Mouse (Mus musculus) stomach, embryonic 16.5 days (tissue): ENCODE measurements at regions not wholly inside any gene's neighbourhood (a gene's known extent, or its start where the extent isn't known, plus 50 kb on each side); places are given as distances from the start of the nearest gene placed in this dataset.

Source experiments
- ATAC-seq: fragments of 200-750 bp; cut with Nextera tagmentation; 2 replicates; pipeline ENCODE4 v1.8.0; 2017; ENCODE audit warnings: moderate number of reproducible peaks, moderate TSS enrichment; ENCODE audit not compliant: insufficient read depth, low FRiP score
- H3K27ac ChIP-seq: fragments of 300-500 bp; sonication (generic); 2 replicates; pipeline ENCODE4 v1.5.1; 2014; ENCODE audit warnings: low read length
- H3K27me3 ChIP-seq: fragments of 300-500 bp; sonication (generic); 2 replicates; pipeline ENCODE4 v1.6.1; 2014; ENCODE audit warnings: low read length, control low read depth, mixed read lengths; ENCODE audit not compliant: control insufficient read depth, insufficient read depth
- H3K36me3 ChIP-seq: fragments of 300-500 bp; sonication (generic); 2 replicates; pipeline ENCODE4 v1.6.1; 2014; ENCODE audit warnings: low read length; ENCODE audit not compliant: control insufficient read depth, insufficient read depth
- H3K4me1 ChIP-seq: fragments of 300-500 bp; sonication (generic); 2 replicates; pipeline ENCODE4 v1.6.1; 2014; ENCODE audit warnings: low read length, control low read depth, mixed read lengths; ENCODE audit not compliant: control insufficient read depth, insufficient read depth
- H3K4me2 ChIP-seq: fragments of 300-500 bp; sonication (generic); 2 replicates; pipeline ENCODE4 v1.6.1; 2014; ENCODE audit warnings: low read depth, low read length, mixed read lengths
- H3K4me3 ChIP-seq: fragments of 300-500 bp; sonication (generic); replicated peaks from 2 replicates; pipeline ENCODE4 v1.5.1; 2014; ENCODE audit warnings: mild to moderate bottlenecking, low read length
- H3K9ac ChIP-seq: fragments of 300-500 bp; sonication (generic); 2 replicates; pipeline ENCODE4 v1.6.1; 2014; ENCODE audit warnings: low read length
- H3K9me3 ChIP-seq: fragments of 300-500 bp; sonication (generic); replicated peaks from 2 replicates; pipeline ENCODE4 v1.6.1; 2016; ENCODE audit warnings: low read length, control low read depth; ENCODE audit not compliant: control insufficient read depth
- WGBS: fragments of 180-500 bp; shearing (Covaris S2); extraction: QIAGEN DNeasy Blood & Tissue Kit; methylation state at CpG from one replicate; pipeline ENCODE4 v1.1.7; 2014; 5-methylcytosine and 5-hydroxymethylcytosine counted together

DNA sequence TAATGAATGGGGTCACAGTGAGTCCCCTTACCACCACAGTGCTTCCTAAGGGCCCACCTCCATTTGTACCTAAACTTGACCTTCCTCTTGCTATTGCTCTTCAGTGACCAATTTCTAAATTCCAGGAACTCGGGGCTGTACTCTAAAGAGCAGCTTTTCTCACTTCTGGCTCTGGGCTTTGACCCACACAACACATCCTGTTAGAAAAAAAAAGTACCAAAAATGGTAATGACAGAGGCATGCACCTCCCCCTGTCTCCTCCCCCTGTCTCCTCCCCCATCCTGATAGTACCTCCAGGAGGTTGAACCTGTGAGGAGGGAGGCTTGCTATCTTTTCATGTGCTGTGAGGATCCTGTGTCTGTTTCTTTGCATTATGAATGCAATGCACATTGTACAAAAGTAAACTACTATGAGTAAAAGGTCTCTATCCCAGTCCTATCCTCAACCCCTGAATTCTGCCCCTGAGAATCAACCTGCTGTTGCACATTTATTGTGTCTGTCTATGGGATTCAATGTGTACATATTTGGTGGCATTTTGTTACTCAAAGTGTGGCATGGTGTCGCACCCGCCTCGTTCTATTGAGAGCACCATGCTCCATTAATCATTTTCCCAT lies 1387.8 kb downstream of the Gsdmc2 start:
- 52% methylated on average over 4 of the region's 4 CpGs for WGBS
- Histone ChIP-seq H3K9ac (no peak overlapping the region), H3K4me3 (no peak overlapping the region), H3K4me1 (no peaks in the 10 kb centered on the region; the same call in 1 of the 2 replicates), H3K27ac (no peak overlapping the region), H3K9me3 (no peaks in the 10 kb centered on the region), H3K36me3 (no peaks in the 10 kb centered on the region), H3K27me3 (no peaks in the 10 kb centered on the region), H3K4me2 (no peak overlapping the region)
- ATAC-seq = no peak

DNA sequence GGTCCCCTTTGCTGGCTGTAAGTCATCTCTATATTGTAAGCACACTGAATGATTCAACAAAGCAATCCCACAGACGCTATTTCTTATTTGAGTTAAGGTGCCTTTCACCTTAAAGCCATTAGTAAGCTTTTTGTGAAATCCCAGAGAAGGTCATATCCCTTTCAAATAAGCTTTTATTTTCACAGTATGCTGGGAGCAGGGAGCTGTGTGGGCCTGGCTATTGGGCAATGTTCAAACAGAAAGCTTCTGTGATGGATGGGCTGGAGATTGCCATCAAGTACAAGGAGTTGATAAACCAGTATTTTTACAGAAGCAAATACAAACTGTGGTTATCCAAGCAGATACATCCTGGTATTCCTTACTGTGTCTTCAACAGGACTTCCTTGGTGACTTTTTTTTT lies 1389.0 kb downstream of the Gsdmc2 start:
- H3K4me1 ChIP-seq = no peaks in the 10 kb centered on the region; the same call in 1 of the 2 replicates
- no peaks in the 10 kb centered on the region for H3K36me3 ChIP-seq
- H3K9ac ChIP-seq = no peak overlapping the region
- H3K9me3 ChIP-seq = no peaks in the 10 kb centered on the region
- 29% methylated on average over 1 of the region's 1 CpGs for WGBS
- H3K4me3 ChIP-seq = no peak overlapping the region
- peak overlapping the region; percentile 42; the same call in 1 of the 2 replicates for H3K27ac ChIP-seq
- ATAC-seq = no peak
- no peak overlapping the region for H3K4me2 ChIP-seq
- H3K27me3 ChIP-seq = no peaks in the 10 kb centered on the region

DNA sequence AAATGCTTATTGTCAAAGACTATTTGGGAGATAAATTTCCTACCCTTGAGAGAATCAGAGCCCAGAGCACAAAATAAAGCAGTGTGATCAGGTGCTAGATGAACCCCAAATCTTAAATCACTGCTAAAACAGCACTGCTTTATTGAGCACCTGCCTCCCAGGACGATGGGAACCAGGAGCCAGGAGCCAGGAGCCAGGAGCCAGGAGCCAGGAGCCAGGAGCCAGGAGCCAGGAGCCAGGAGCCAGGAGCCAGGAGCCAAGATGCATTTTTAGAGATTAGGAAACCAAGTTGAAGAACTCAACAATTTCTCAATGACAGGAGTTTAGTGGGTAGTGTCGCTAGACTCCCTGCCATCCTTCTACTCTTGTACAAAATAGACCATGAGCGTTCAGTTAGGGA lies 1396.9 kb downstream of the Gsdmc2 start:
- 75% methylated on average over 3 of the region's 3 CpGs for WGBS
- Histone ChIP-seq H3K27ac (no peak overlapping the region), H3K9ac (no peak overlapping the region), H3K36me3 (no peaks in the 10 kb centered on the region), H3K27me3 (no peaks in the 10 kb centered on the region), H3K4me2 (no peak overlapping the region), H3K4me3 (no peak overlapping the region), H3K4me1 (no peaks in the 10 kb centered on the region), H3K9me3 (no peaks in the 10 kb centered on the region)
- no peak for ATAC-seq

DNA sequence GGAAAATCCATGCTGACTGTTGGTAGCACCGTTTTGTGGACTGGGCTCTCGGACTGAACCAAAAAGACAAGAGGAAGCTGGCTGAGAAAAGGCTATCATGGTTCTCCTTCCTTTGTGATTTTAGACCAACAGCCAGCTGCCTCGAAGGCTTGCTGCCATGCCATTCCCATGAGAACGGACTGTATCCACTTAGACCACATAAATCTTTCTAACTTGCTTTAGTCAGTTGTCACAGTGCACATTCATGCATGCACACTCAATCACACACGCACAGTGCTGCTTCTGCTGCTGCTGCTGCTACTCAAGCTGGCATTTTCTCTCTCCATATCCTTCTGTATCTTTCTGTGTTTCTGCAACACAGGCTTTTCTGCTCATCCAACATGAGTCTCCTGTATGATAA lies 1405.8 kb downstream of the Gsdmc2 start:
- WGBS = 63% methylated on average over 5 of the region's 5 CpGs
- H3K4me2 ChIP-seq = no peak overlapping the region
- ATAC-seq = no peak

DNA sequence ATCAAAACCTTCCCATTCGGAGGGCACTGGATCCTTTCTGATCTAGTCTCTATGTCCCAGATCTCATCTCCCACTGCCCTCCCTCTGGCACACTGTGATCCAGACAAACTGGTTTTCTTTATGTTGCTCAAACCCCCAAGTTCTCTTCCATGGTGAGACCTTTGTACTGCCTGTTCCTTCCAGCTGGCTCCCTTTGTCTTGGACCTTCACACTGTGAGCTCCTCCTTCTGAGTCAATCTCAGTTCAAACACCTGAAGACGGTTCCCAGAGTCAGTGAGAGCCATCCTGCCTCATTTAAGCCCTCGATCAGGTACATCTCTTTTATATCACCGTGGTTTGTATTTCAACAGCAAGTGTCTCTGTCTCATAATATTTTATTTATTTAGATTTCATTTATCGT lies 1408.3 kb downstream of the Gsdmc2 start:
- 79% methylated on average over 5 of the region's 5 CpGs for WGBS
- no peak overlapping the region for H3K27ac ChIP-seq
- no peak for ATAC-seq

More for the DNA sequence above, 1405.8 kb downstream of the Gsdmc2 start:
- Histone ChIP-seq H3K9me3 (no peaks in the 10 kb centered on the region), H3K27me3 (no peaks in the 10 kb centered on the region), H3K9ac (no peak overlapping the region), H3K27ac (no peak overlapping the region), H3K4me3 (no peak overlapping the region), H3K36me3 (no peaks in the 10 kb centered on the region), H3K4me1 (no peaks in the 10 kb centered on the region)

DNA sequence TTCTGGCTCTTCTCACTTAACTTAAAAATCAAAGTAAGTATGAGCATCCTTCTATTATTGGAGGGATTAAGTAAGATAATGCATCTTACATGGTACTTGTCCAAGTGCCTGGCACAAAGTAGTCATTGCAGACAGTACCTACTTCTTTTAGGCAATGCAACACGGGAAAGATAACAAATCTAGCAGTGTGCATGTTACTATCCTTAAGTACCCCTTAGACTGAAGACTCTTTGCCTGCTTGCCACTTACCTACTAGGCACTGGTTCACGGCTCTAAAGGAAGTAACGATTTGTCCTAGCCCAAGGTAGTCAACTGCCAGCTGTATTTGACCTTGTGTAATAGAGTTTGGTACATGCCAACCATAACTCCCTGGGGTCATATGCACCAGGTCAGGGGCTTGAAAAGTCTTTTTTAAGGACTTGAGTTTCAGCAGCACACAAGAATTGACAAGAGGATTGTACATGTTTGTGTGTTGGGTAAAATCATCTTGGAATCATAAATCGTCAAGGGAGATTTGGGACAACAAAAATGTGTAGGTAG lies 1409.8 kb downstream of the Gsdmc2 start:
- WGBS = 91% methylated on average over 4 of the region's 4 CpGs
- no peak for ATAC-seq

More for the DNA sequence above, 1408.3 kb downstream of the Gsdmc2 start:
- H3K9ac ChIP-seq = no peak overlapping the region
- no peaks in the 10 kb centered on the region for H3K4me1 ChIP-seq
- no peaks in the 10 kb centered on the region for H3K36me3 ChIP-seq
- no peak overlapping the region for H3K4me2 ChIP-seq
- H3K9me3 ChIP-seq = no peaks in the 10 kb centered on the region
- no peak overlapping the region for H3K4me3 ChIP-seq
- no peaks in the 10 kb centered on the region for H3K27me3 ChIP-seq

DNA sequence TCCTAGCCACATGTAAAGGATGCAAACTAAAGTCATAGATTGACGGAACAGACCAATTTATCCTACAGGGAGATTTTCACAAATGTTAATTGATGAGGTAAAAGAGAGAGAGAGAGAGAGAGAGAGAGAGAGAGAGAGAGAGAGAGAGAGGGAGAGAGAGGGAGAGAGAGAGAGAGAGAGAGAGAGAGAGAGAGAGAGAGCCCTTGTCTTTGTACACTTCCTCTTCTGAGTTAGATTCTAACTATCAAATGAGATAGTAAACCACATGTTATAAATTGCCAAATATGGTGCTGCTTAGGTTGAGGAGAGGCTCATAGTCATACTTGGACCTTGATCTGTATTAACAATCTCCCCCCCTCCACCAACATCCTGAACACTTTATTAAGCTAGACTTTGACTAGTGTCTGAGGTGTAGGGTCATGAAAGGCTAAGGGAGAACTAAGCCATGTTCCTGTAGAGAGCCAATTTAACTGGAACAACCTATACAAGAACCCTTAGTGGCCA lies 1412.2 kb downstream of the Gsdmc2 start:
- H3K27ac ChIP-seq = no peak overlapping the region
- no peaks in the 10 kb centered on the region for H3K27me3 ChIP-seq
- H3K4me1 ChIP-seq = no peaks in the 10 kb centered on the region
- no peak for ATAC-seq
- H3K36me3 ChIP-seq = no peaks in the 10 kb centered on the region
- WGBS = 90% methylated on average over 1 of the region's 1 CpGs
- no peak overlapping the region for H3K4me3 ChIP-seq
- no peak overlapping the region for H3K9ac ChIP-seq
- H3K9me3 ChIP-seq = no peaks in the 10 kb centered on the region
- H3K4me2 ChIP-seq = no peak overlapping the region

More for the DNA sequence above, 1409.8 kb downstream of the Gsdmc2 start:
- H3K9me3 ChIP-seq = no peaks in the 10 kb centered on the region
- no peaks in the 10 kb centered on the region for H3K27me3 ChIP-seq
- no peak overlapping the region for H3K4me2 ChIP-seq
- H3K36me3 ChIP-seq = no peaks in the 10 kb centered on the region
- H3K4me1 ChIP-seq = no peaks in the 10 kb centered on the region
- no peak overlapping the region for H3K27ac ChIP-seq
- H3K4me3 ChIP-seq = no peak overlapping the region
- H3K9ac ChIP-seq = no peak overlapping the region

DNA sequence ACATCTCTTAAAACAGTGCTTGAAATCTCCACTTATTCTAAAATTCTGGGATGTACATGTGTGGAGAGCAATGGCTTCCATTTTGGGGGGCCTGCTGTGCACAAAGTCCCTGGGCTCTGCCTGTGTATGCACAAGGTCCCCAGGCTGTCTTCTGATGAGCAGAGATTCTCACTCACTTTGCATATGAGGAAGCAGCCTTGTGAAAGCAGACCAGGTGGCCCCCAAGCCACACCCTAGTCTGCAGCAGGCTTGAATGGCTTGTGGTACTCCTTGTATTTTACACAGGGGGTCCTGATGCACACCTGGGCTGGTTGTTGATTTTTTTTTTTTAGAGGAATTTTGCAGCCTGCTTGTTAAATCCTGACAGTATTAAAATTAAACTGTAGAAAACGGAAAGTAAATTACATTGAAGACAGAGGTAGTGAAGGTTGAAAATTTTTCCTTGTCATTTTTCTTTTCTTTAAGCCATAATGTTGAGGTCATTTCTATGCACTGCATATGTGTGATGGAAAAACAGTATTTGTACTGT lies 1413.8 kb downstream of the Gsdmc2 start:
- Histone ChIP-seq H3K27me3 (no peaks in the 10 kb centered on the region), H3K9ac (no peak overlapping the region), H3K4me2 (no peak overlapping the region), H3K4me3 (no peak overlapping the region), H3K36me3 (no peaks in the 10 kb centered on the region), H3K9me3 (no peaks in the 10 kb centered on the region), H3K27ac (no peak overlapping the region), H3K4me1 (no peaks in the 10 kb centered on the region)
- ATAC-seq = no peak
- WGBS = 66% methylated on average over 1 of the region's 1 CpGs

DNA sequence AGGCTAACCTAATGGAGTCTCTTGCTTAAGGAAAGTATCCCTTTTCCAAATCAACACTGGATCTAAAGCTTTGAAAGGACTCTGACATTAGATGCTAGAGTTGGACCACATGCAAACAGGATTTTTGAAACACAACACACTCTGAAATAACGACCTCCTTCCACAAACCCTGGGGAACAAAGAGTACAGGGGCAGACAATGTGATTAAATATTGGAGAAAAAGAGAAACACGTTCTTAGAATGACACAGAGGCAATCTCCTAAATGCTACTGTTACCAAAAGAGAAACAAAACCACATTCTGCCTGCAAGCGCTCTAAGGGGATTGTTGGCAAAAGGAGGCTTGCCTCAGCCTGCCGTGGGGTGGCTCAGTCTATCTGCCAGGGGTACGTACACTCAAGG lies 1422.0 kb downstream of the Gsdmc2 start:
- Histone ChIP-seq H3K36me3 (no peaks in the 10 kb centered on the region), H3K9me3 (no peaks in the 10 kb centered on the region), H3K4me3 (no peak overlapping the region), H3K4me1 (no peaks in the 10 kb centered on the region), H3K27ac (no peak overlapping the region), H3K27me3 (no peaks in the 10 kb centered on the region), H3K9ac (no peak overlapping the region), H3K4me2 (no peak overlapping the region)
- WGBS = 72% methylated on average over 5 of the region's 5 CpGs
- no peak for ATAC-seq
